Mouse (Mus musculus) cerebellum, adult 2 months (tissue): ENCODE results near the gene Fbxo10.

Source experiments
- CTCF ChIP-seq: fragments of 200-500 bp; IDR thresholded peaks from 2 replicates; pipeline ENCODE4 v1.5.1; 2011; ENCODE audit warnings: low read depth, mild to moderate bottlenecking, control low read depth, low read length, moderate library complexity, borderline replicate concordance; ENCODE audit not compliant: insufficient read depth
- POLR2A ChIP-seq: fragments of 200-500 bp; IDR thresholded peaks from 2 replicates; pipeline ENCODE4 v1.6.1; 2011; ENCODE audit warnings: low read length, control low read depth, borderline replicate concordance; ENCODE audit not compliant: insufficient read depth

DNA sequence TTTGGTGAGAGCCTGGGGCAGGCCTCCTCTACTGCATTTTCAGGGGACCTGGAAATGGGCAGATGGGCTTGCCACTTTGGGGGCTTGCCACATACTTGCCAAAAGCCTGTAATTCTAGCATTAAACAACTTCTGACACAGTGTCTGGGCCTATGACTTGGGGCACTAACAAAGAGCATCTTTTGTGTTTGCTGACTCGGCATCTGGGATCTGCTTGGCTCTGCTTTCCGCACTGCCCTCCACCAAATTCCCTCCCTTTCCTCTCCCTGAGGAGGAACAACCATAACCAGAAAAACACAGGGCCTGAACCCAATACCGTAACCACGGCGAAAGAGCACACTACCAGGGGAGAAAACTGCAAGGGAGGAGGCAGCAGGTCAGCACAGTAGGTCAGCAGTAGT is 93.8 kb downstream of the Fbxo10 start:
- TF ChIP-seq CTCF (no peak), POLR2A (no peak)
